Mouse (Mus musculus): Measurements from ENCODE around the gene Lrrc41. TPM values are rescaled to one million over a fixed set of nuclear protein-coding genes. Genes with fewer than 3 reads are reported as not detected.

Lrrc41 gene
- polyA plus RNA-seq (2014; fragmentation: Nextera tagmentation; extraction: Ambion mirVana), result 67.6 and 70.8 TPM in 2 replicates

GRCm38 (mm10) chr4:116074861-116075620 is at the start of gene Lrrc41, which contains the start of gene Uqcrh:
TSS of gene Lrrc41 (plus strand) at chr4:116075269.
TSS of gene Uqcrh (minus strand) at chr4:116075071.
- Histone ChIP-seq H3K9ac (ENCODE audit: low read depth, low read length) (peak within 1 kb of the TSS; percentile 99), H3K36me3 (ENCODE audit: control insufficient read depth, insufficient read depth, low read length) (peaks cover 7% of the 10 kb centered on the region), H3K27ac (ENCODE audit: low read depth, low read length) (peak within 1 kb of the TSS; percentile 94), H3K27me3 (replicated peaks; ENCODE audit: control insufficient read depth, insufficient read depth, low read length) (no peaks in the 10 kb centered on the region), H3K9me3 (ENCODE audit: control insufficient read depth, low read length) (no peaks in the 10 kb centered on the region), H3K4me1 (replicated peaks; ENCODE audit: control insufficient read depth, insufficient read depth, low read length) (peaks cover 20% of the 10 kb centered on the region), H3K4me3 (ENCODE audit: low read depth, low read length) (peak within 1 kb of the TSS; percentile 98), H3K4me2 (peak within 1 kb of the TSS; percentile 90)
- DNase-seq (ENCODE audit: low spot score) (peak; percentile 95), ATAC-seq (replicated peaks; ENCODE audit: low FRiP score) (peak; percentile 90)
- WGBS, result under 1% methylated on average over 55 of the region's 55 CpGs

GRCm38 (mm10) chr4:116032906-116033305 is 42.2 kb upstream of the Lrrc41 start:
- H3K9me3 ChIP-seq (ENCODE audit: control insufficient read depth, low read length), result no peaks in the 10 kb centered on the region
- peaks cover 3% of the 10 kb centered on the region; the same call in 1 of the 2 replicates for H3K36me3 ChIP-seq (ENCODE audit: control insufficient read depth, insufficient read depth, low read length)
- H3K4me1 ChIP-seq (replicated peaks; ENCODE audit: control insufficient read depth, insufficient read depth, low read length), result no peaks in the 10 kb centered on the region
- 85% methylated on average over 9 of the region's 9 CpGs for WGBS
- no peaks in the 10 kb centered on the region for H3K27me3 ChIP-seq (replicated peaks; ENCODE audit: control insufficient read depth, insufficient read depth, low read length)
- no peak overlapping the region for H3K27ac ChIP-seq (ENCODE audit: low read depth, low read length)
- DNase-seq (ENCODE audit: low spot score) (no peak), ATAC-seq (replicated peaks; ENCODE audit: low FRiP score) (no peak)
- H3K4me3 ChIP-seq (ENCODE audit: low read depth, low read length), result no peak overlapping the region
- no peak overlapping the region for H3K4me2 ChIP-seq
- no peak overlapping the region for H3K9ac ChIP-seq (ENCODE audit: low read depth, low read length)

- H3K4me3 ChIP-seq (ENCODE audit: low read depth, low read length), result no peak overlapping the region
- no peak overlapping the region for H3K27ac ChIP-seq (ENCODE audit: low read depth, low read length)
- no peak overlapping the region for H3K4me2 ChIP-seq
- ATAC-seq (replicated peaks; ENCODE audit: low FRiP score) (no peak), DNase-seq (ENCODE audit: low spot score) (no peak)
- H3K36me3 ChIP-seq (ENCODE audit: control insufficient read depth, insufficient read depth, low read length), result peaks cover 3% of the 10 kb centered on the region; the same call in 1 of the 2 replicates
- 82% methylated on average over 5 of the region's 5 CpGs for WGBS
- no peaks in the 10 kb centered on the region for H3K4me1 ChIP-seq (replicated peaks; ENCODE audit: control insufficient read depth, insufficient read depth, low read length)
- H3K9me3 ChIP-seq (ENCODE audit: control insufficient read depth, low read length), result no peaks in the 10 kb centered on the region
- H3K9ac ChIP-seq (ENCODE audit: low read depth, low read length), result no peak overlapping the region
- H3K27me3 ChIP-seq (replicated peaks; ENCODE audit: control insufficient read depth, insufficient read depth, low read length), result no peaks in the 10 kb centered on the region
Measured at GRCm38 (mm10) chr4:116033374-116033773, 41.7 kb upstream of the Lrrc41 start.

GRCm38 (mm10) chr4:116040466-116040865 is 34.6 kb upstream of the Lrrc41 start:
- no peaks in the 10 kb centered on the region for H3K27me3 ChIP-seq (replicated peaks; ENCODE audit: control insufficient read depth, insufficient read depth, low read length)
- H3K9ac ChIP-seq (ENCODE audit: low read depth, low read length), result no peak overlapping the region
- H3K9me3 ChIP-seq (ENCODE audit: control insufficient read depth, low read length), result no peaks in the 10 kb centered on the region
- H3K4me1 ChIP-seq (replicated peaks; ENCODE audit: control insufficient read depth, insufficient read depth, low read length), result no peaks in the 10 kb centered on the region
- no peak overlapping the region for H3K27ac ChIP-seq (ENCODE audit: low read depth, low read length)
- no peak overlapping the region for H3K4me3 ChIP-seq (ENCODE audit: low read depth, low read length)
- WGBS, result 85% methylated on average over 2 of the region's 2 CpGs
- DNase-seq (ENCODE audit: low spot score) (no peak), ATAC-seq (replicated peaks; ENCODE audit: low FRiP score) (no peak)
- H3K4me2 ChIP-seq, result no peak overlapping the region
- 0 out of 2 replicates have a peak, but pooled peaks cover 2% of the 10 kb centered on the region for H3K36me3 ChIP-seq (ENCODE audit: control insufficient read depth, insufficient read depth, low read length)

GRCm38 (mm10) chr4:116042186-116042585 is 32.9 kb upstream of the Lrrc41 start:
- Histone ChIP-seq H3K9ac (ENCODE audit: low read depth, low read length) (no peak overlapping the region), H3K27me3 (replicated peaks; ENCODE audit: control insufficient read depth, insufficient read depth, low read length) (no peaks in the 10 kb centered on the region), H3K27ac (ENCODE audit: low read depth, low read length) (no peak overlapping the region), H3K36me3 (ENCODE audit: control insufficient read depth, insufficient read depth, low read length) (0 out of 2 replicates have a peak, but pooled peaks cover 2% of the 10 kb centered on the region), H3K9me3 (ENCODE audit: control insufficient read depth, low read length) (no peaks in the 10 kb centered on the region), H3K4me2 (no peak overlapping the region), H3K4me1 (replicated peaks; ENCODE audit: control insufficient read depth, insufficient read depth, low read length) (no peaks in the 10 kb centered on the region), H3K4me3 (ENCODE audit: low read depth, low read length) (no peak overlapping the region)
- DNase-seq (ENCODE audit: low spot score), result no peak
- WGBS, result 67% methylated on average over 3 of the region's 3 CpGs
- no peak for ATAC-seq (replicated peaks; ENCODE audit: low FRiP score)

GRCm38 (mm10) chr4:116046604-116047003 is 28.5 kb upstream of the Lrrc41 start:
- 0 out of 2 replicates have a peak, but pooled peaks cover 2% of the 10 kb centered on the region for H3K36me3 ChIP-seq (ENCODE audit: control insufficient read depth, insufficient read depth, low read length)
- WGBS, result 89% methylated on average over 2 of the region's 2 CpGs
- no peaks in the 10 kb centered on the region for H3K9me3 ChIP-seq (ENCODE audit: control insufficient read depth, low read length)
- no peaks in the 10 kb centered on the region for H3K27me3 ChIP-seq (replicated peaks; ENCODE audit: control insufficient read depth, insufficient read depth, low read length)
- no peak overlapping the region for H3K4me3 ChIP-seq (ENCODE audit: low read depth, low read length)
- no peak overlapping the region for H3K9ac ChIP-seq (ENCODE audit: low read depth, low read length)
- DNase-seq (ENCODE audit: low spot score), result no peak
- no peak overlapping the region for H3K27ac ChIP-seq (ENCODE audit: low read depth, low read length)
- H3K4me1 ChIP-seq (replicated peaks; ENCODE audit: control insufficient read depth, insufficient read depth, low read length), result no peaks in the 10 kb centered on the region
- no peak for ATAC-seq (replicated peaks; ENCODE audit: low FRiP score)
- H3K4me2 ChIP-seq, result no peak overlapping the region

- Histone ChIP-seq H3K36me3 (ENCODE audit: control insufficient read depth, insufficient read depth, low read length) (0 out of 2 replicates have a peak, but pooled peaks cover 2% of the 10 kb centered on the region), H3K27me3 (replicated peaks; ENCODE audit: control insufficient read depth, insufficient read depth, low read length) (no peaks in the 10 kb centered on the region), H3K9me3 (ENCODE audit: control insufficient read depth, low read length) (no peaks in the 10 kb centered on the region), H3K4me2 (no peak overlapping the region), H3K4me3 (ENCODE audit: low read depth, low read length) (no peak overlapping the region), H3K9ac (ENCODE audit: low read depth, low read length) (no peak overlapping the region), H3K27ac (ENCODE audit: low read depth, low read length) (no peak overlapping the region), H3K4me1 (replicated peaks; ENCODE audit: control insufficient read depth, insufficient read depth, low read length) (peaks cover 3% of the 10 kb centered on the region; the same call in 1 of the 2 replicates)
- 86% methylated on average over 1 of the region's 1 CpGs for WGBS
- ATAC-seq (replicated peaks; ENCODE audit: low FRiP score), result no peak
- DNase-seq (ENCODE audit: low spot score), result no peak
Measured at GRCm38 (mm10) chr4:116047681-116048080, 27.4 kb upstream of the Lrrc41 start.

GRCm38 (mm10) chr4:116048130-116048920 is 26.7 kb upstream of the Lrrc41 start:
- H3K4me2 ChIP-seq, result no peak overlapping the region
- peaks cover 3% of the 10 kb centered on the region; the same call in 1 of the 2 replicates for H3K4me1 ChIP-seq (replicated peaks; ENCODE audit: control insufficient read depth, insufficient read depth, low read length)
- no peak overlapping the region for H3K9ac ChIP-seq (ENCODE audit: low read depth, low read length)
- no peaks in the 10 kb centered on the region for H3K27me3 ChIP-seq (replicated peaks; ENCODE audit: control insufficient read depth, insufficient read depth, low read length)
- 0 out of 2 replicates have a peak, but pooled peaks cover 2% of the 10 kb centered on the region for H3K36me3 ChIP-seq (ENCODE audit: control insufficient read depth, insufficient read depth, low read length)
- DNase-seq (ENCODE audit: low spot score), result no peak
- WGBS, result 74% methylated on average over 7 of the region's 7 CpGs
- no peak overlapping the region for H3K27ac ChIP-seq (ENCODE audit: low read depth, low read length)
- no peak overlapping the region for H3K4me3 ChIP-seq (ENCODE audit: low read depth, low read length)
- no peak for ATAC-seq (replicated peaks; ENCODE audit: low FRiP score)
- H3K9me3 ChIP-seq (ENCODE audit: control insufficient read depth, low read length), result no peaks in the 10 kb centered on the region

Data from liver, embryonic 11.5 days (tissue).